Mouse (Mus musculus) layer of hippocampus, adult 2 months (tissue): ENCODE measurements around the gene Fzd4. TPM values are rescaled to one million over a fixed set of nuclear protein-coding genes. Genes with fewer than 3 reads are reported as not detected.

Experiments
- DNase-seq, 2 experiments: peaks; one replicate each; pipeline ENCODE4 v3.0.0; 2022; ENCODE audit warnings: low spot score in 2 of 2
- H3K27ac ChIP-seq: fragments of 200-600 bp; 2 replicates; pipeline ENCODE4 v1.8.1; 2022
- H3K4me3 ChIP-seq: fragments of 200-600 bp; 2 replicates; pipeline ENCODE4 v1.8.1; 2022; ENCODE audit warnings: mild to moderate bottlenecking
- CTCF ChIP-seq: fragments of 200-600 bp; conservative IDR thresholded peaks from 2 replicates; pipeline ENCODE4 v1.8.1; 2022; ENCODE audit warnings: antibody characterized with exemption, mild to moderate bottlenecking, moderate library complexity
- total RNA-seq, 2 experiments: library from RNA; stranded (reverse); gene quantifications; 2 replicates each; pipeline ENCODE4 v1.2.3; 2021

Fzd4 gene
- total RNA-seq, 2 experiments from 2014 or later, result 6.1 to 7.2 TPM

GRCm38 (mm10) chr7:89442242-89442641 is 38.1 kb downstream of the Fzd4 start:
- TF ChIP-seq CTCF, result no peak
- Histone ChIP-seq H3K4me3 (no peak overlapping the region), H3K27ac (no peak overlapping the region)
- no peak for DNase-seq

GRCm38 (mm10) chr7:89445137-89445536 is 41.0 kb downstream of the Fzd4 start:
- no peak overlapping the region for H3K4me3 ChIP-seq
- no peak for DNase-seq
- no peak overlapping the region for H3K27ac ChIP-seq
- TF ChIP-seq CTCF, result no peak

GRCm38 (mm10) chr7:89450312-89450711 is 46.2 kb downstream of the Fzd4 start:
- DNase-seq, result no peak
- H3K4me3 ChIP-seq, result no peak overlapping the region
- H3K27ac ChIP-seq, result no peak overlapping the region
- TF ChIP-seq CTCF, result no peak

- Histone ChIP-seq H3K27ac (no peak overlapping the region), H3K4me3 (no peak overlapping the region)
- DNase-seq, result no peak
- no peak for TF ChIP-seq CTCF
Observed at GRCm38 (mm10) chr7:89456380-89457076, 52.4 kb downstream of the Fzd4 start.

GRCm38 (mm10) chr7:89459691-89460090 is 55.5 kb downstream of the Fzd4 start:
- no peak for DNase-seq
- Histone ChIP-seq H3K27ac (no peak overlapping the region), H3K4me3 (no peak overlapping the region)
- TF ChIP-seq CTCF, result no peak

- no peak overlapping the region for H3K27ac ChIP-seq
- no peak for TF ChIP-seq CTCF
- DNase-seq, result no peak
- no peak overlapping the region for H3K4me3 ChIP-seq
Observed at GRCm38 (mm10) chr7:89460911-89461310, 56.8 kb downstream of the Fzd4 start.

GRCm38 (mm10) chr7:89461351-89461750 is 57.2 kb downstream of the Fzd4 start:
- no peak for TF ChIP-seq CTCF
- Histone ChIP-seq H3K4me3 (no peak overlapping the region), H3K27ac (no peak overlapping the region)
- DNase-seq, result no peak

Other genes with a start within 250 kb of the Fzd4 start
- gene Tmem135, start 133 bp upstream of the Fzd4 start, total RNA-seq, result 10 to 100 TPM; 73.3 to 74.1 TPM
- 10 to 100 TPM; 16.7 to 18.1 TPM for gene Prss23, start 122.8 kb downstream of the Fzd4 start, total RNA-seq
- 10 to 100 TPM; 83.3 to 90.8 TPM for gene Me3, start 228.0 kb downstream of the Fzd4 start, total RNA-seq